Mouse (Mus musculus): ENCODE measurements around the gene Olfr1249.
"Not testable (repeated sequence)": the region's sequence is repeated elsewhere in the genome, so short reads cannot be mapped to it uniquely, and the experiment has no call there.

The Olfr1249 gene

DNA sequence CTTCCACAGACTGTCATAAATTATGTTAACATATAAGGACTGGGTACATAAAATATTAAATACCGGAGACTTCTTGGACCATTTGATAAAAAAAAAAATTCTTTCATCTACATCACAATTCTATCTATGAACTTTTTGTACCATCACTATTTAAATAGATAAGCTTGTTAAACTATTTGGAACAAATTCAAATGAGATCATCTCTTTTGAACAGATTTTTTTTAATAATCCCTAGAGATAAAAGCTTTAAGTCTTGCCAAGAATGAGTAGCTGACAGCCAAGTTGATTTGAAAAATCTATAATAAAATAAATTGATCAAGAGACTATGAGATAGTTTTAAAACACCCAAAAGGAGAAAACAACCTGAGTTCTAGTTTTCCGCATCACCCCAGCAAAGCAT lies at the start of gene Olfr1249:
Olfr1249 (minus strand) TSS at position 101 of the 400 bp plus-strand sequence.
- no peak for DNase-seq

GRCm38 (mm10) chr2:89671836-89672235 lies 37.1 kb upstream of the Olfr1249 start, which contains the start of gene Olfr1251:
TSS of gene Olfr1251 (minus strand) at chr2:89671936.
- DNase-seq, result no peak

- no peak for DNase-seq
Observed at GRCm38 (mm10) chr2:89661367-89661766, 26.6 kb upstream of the Olfr1249 start, which contains the start of gene Olfr1250. TSS of gene Olfr1250 (minus strand) at chr2:89661467.

GRCm38 (mm10) chr2:89618145-89618544 lies 16.6 kb downstream of the Olfr1249 start, which contains the start of gene Olfr1248:
TSS of gene Olfr1248 (minus strand) at chr2:89618245.
- not testable (repeated sequence) for DNase-seq

DNA sequence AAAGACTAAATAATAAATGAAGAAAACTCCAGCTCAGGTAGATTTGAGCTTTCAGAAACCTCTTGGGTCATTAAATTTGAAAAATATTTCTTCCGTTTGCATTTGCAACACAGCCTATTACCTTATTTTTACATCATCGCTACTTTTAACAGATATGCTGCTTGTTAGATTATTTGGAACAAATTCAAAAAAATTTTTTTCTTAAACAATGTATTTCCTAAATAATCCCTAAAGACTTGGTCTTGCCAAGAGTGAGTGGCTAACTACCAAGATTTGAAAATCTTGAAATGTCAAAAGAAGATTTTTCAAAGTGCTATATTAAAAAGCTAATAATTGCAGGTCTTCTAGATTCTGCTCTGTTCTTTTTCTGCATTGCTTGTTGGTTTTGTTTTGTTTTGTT lies 20.8 kb downstream of the Olfr1249 start, which contains the start of gene Olfr1247:
Olfr1247 (minus strand) TSS at position 101 of the 400 bp plus-strand sequence.
- no peak for DNase-seq

DNA sequence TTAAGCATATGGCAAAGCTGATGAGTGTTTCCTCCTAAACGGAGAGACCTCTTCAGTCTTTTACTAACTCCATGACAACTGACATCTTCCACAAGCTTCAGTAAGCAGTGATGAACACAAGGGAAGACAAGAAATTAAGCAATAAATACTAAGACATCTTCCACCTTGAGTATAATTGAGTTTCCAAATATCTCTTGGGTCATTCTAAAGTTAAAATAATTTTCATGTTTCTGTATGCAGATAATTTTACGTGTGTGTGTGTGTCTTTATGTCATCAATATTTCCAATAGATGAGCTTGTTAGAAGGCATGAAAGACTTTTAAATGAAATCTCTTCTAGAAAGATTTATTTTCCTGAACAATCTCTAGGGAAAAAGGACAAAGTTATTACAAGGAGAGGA lies 41.7 kb downstream of the Olfr1249 start, which contains the start of gene Olfr1246:
Olfr1246 (minus strand) TSS at position 101 of the 400 bp plus-strand sequence.
- no peak for DNase-seq

Data from cerebellum, adult 9-11 months (tissue).